Mouse (Mus musculus): ENCODE measurements around the gene Asxl1. TPM values are rescaled to one million over a fixed set of nuclear protein-coding genes. Genes with fewer than 3 reads are reported as not detected.

The Asxl1 gene
- total and polyA plus RNA-seq, 3 experiments = 15.2 to 35.5 TPM; not detected in 1

DNA sequence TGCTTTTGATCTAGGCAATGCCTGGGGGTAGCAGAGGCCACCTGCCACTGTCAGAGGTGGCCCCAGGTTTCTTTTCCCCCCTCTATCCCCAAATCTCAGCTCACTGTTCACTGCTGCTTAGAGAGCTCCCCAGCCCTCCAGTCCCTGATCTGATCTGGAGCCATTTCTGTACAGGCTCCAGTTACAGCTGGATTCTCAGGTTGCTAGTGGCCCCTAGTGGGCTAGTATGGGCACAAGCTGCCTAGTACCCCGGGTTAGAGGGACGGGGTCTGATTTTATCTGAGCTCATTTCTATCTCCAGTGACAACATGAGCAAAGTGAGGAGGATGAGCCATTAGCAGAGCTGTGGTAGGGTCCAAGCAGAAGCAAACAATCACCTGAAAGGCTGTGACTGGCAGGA is 69.0 kb downstream of the Asxl1 start (continued):
- TF ChIP-seq CHD1 (IDR thresholded peaks at IDR 0.05; ENCODE audit: low read depth, low read length) (no peak), MAZ (IDR thresholded peaks at IDR 0.05; ENCODE audit: low read depth, low read length) (peak; percentile 51; the same call in 1 of the 2 replicates), TBP (IDR thresholded peaks at IDR 0.05; ENCODE audit: low read depth, low read length) (no peak), ELF1 (IDR thresholded peaks at IDR 0.05; ENCODE audit: low read depth, low read length) (no peak), RCOR1 (IDR thresholded peaks at IDR 0.05; ENCODE audit: low read depth, low read length) (no peak), MEF2A (IDR thresholded peaks at IDR 0.05; ENCODE audit: extremely low read depth, insufficient replicate concordance, low read depth, low read length, poor library complexity, severe bottlenecking) (no peak), HCFC1 (IDR thresholded peaks at IDR 0.05; ENCODE audit: low read depth, low read length) (no peak), POLR2AphosphoS2 (IDR thresholded peaks at IDR 0.05; ENCODE audit: low read length) (no peak), BHLHE40 (IDR thresholded peaks at IDR 0.05; ENCODE audit: borderline replicate concordance, low read depth, low read length) (0 out of 2 replicates have a peak, but pooled peaks have one; percentile 9), GABPA (IDR thresholded peaks at IDR 0.05; ENCODE audit: low read depth, low read length) (no peak), MAX (IDR thresholded peaks at IDR 0.05; ENCODE audit: low read length) (no peak), NRF1 (IDR thresholded peaks at IDR 0.05; ENCODE audit: insufficient read depth, low read depth, low read length, poor library complexity, severe bottlenecking) (no peak), MYB (IDR thresholded peaks at IDR 0.05; ENCODE audit: low read depth, low read length) (no peak), USF2 (IDR thresholded peaks at IDR 0.05; ENCODE audit: borderline replicate concordance in 1 of 2, insufficient read depth in 1 of 2, low read depth in 1 of 2, low read length in 2 of 2) (no peak), JUND (IDR thresholded peaks at IDR 0.05; ENCODE audit: low read depth, low read length) (no peak), USF1 (IDR thresholded peaks at IDR 0.05; ENCODE audit: low read depth, low read length) (no peak)

- no peak overlapping the region for H3K4me3 ChIP-seq (ENCODE audit: control insufficient read depth in 1 of 2, insufficient read depth in 1 of 2, low read depth in 2 of 2, low read length in 2 of 2)
- DNase-seq (ENCODE audit: low read depth, low spot score) = no peak
- H3K4me1 ChIP-seq (ENCODE audit: control insufficient read depth in 1 of 2, insufficient read depth in 2 of 2, low read length in 2 of 2) = no peaks in the 10 kb centered on the region
- H3K9me3 ChIP-seq (replicated peaks; ENCODE audit: insufficient read depth, low read length) = no peaks in the 10 kb centered on the region
- no peaks in the 10 kb centered on the region for H3K27me3 ChIP-seq (ENCODE audit: control insufficient read depth in 1 of 2, insufficient read depth in 2 of 2, low read length in 2 of 2)
- H3K79me2 ChIP-seq (ENCODE audit: control insufficient read depth, insufficient read depth, low read length, poor library complexity) = no peaks in the 10 kb centered on the region
- H3K36me3 ChIP-seq (ENCODE audit: control insufficient read depth in 1 of 2, insufficient read depth in 2 of 2, low read length in 2 of 2) = no peaks in the 10 kb centered on the region; a peak in 1 of 4 replicates
- H3K9ac ChIP-seq (ENCODE audit: control insufficient read depth, low read depth, low read length, poor library complexity, severe bottlenecking) = no peak overlapping the region
- TF ChIP-seq ZC3H11A (IDR thresholded peaks at IDR 0.05; ENCODE audit: low read depth, low read length) (no peak), NELFE (IDR thresholded peaks at IDR 0.05; ENCODE audit: low read depth, low read length) (no peak), TCF12 (IDR thresholded peaks at IDR 0.05; ENCODE audit: low read depth, low read length) (no peak), CHD2 (IDR thresholded peaks at IDR 0.05; ENCODE audit: low read length) (no peak), MYB (IDR thresholded peaks at IDR 0.05; ENCODE audit: low read depth, low read length) (no peak), ZKSCAN1 (IDR thresholded peaks at IDR 0.05; ENCODE audit: low read depth, low read length) (no peak), KAT2A (conservative IDR thresholded peaks at IDR 0.05; ENCODE audit: low read depth, low read length) (no peak), POLR2A (IDR thresholded peaks at IDR 0.05; ENCODE audit: control insufficient read depth in 1 of 2, insufficient read depth in 1 of 2, low read depth in 1 of 2, low read length in 2 of 2, poor library complexity in 1 of 2) (no peak), BHLHE40 (IDR thresholded peaks at IDR 0.05; ENCODE audit: borderline replicate concordance, low read depth, low read length) (no peak), MYC (IDR thresholded peaks at IDR 0.05; ENCODE audit: low read depth, low read length) (no peak), HCFC1 (IDR thresholded peaks at IDR 0.05; ENCODE audit: low read depth, low read length) (no peak), SIN3A (IDR thresholded peaks at IDR 0.05; ENCODE audit: low read length) (no peak), ZMIZ1 (IDR thresholded peaks at IDR 0.05; ENCODE audit: low read depth, low read length) (no peak)
- no peak overlapping the region for H3K27ac ChIP-seq (ENCODE audit: control insufficient read depth, low read depth, low read length)
Observed at GRCm38 (mm10) chr2:153417841-153418240, 72.2 kb downstream of the Asxl1 start.

All from MEL (cell line).